Mouse (Mus musculus): ENCODE measurements around the gene Tubb1. TPM values are rescaled to one million over a fixed set of nuclear protein-coding genes. Genes with fewer than 3 reads are reported as not detected.

Gene Tubb1
- total RNA-seq, 2 experiments from 2014 or later, result 1.5 TPM; not detected in 1

DNA sequence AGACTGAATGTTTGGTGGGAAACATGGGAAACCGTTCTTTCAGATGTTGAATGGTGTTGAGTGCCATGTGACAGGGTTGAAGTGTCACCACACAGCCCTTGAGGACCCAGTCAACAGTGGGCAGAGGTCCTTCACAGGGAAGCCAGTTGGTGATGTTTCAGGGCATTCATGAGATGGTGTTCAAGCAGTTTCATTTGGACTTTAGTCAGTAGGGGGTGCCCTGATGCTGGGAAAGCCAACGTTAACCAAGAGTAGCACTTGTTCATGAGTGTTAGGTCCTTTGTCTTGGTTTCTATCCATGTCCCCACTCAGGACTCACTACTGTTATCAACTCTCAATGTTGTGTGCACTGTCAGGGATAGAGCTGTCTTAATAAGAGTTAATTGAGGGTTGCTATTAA lies 42.4 kb downstream of the Tubb1 start:
- ATAC-seq (replicated peaks; ENCODE audit: low FRiP score, low TSS enrichment, poor library complexity, severe bottlenecking), result peak; percentile 86

DNA sequence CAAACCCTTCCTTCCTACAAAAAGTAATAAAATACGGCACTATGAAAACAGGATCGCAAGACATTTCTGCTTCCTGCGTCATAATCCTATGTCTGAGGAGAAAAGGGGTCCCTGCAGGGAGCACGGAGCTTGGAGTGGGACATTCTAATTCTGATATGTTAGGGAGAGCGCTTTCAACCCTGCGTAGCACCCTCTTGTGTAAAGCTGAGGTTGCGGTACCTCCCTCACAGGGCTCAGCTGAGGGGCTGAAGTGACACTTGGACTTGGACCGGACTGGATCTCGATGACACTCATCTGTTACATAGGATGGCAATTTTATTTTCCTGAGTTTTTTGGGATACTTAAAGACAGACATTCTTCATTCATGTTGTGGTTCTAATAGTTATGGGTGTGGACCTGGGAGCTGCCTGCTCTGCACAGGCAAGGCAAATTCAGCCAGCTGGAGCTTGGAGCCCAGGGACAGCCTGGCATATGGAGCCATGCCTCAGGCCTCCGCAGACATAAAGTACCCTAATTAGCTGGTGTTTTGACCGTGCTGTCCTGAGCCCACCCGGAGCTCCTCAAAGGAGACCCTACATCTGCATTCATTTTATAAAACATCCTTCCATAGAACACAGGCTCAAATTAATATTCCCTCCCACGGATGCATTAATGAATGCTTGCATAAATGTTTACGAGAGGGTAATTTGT lies 50.5 kb downstream of the Tubb1 start:
- no peak for ATAC-seq (replicated peaks; ENCODE audit: low FRiP score, low TSS enrichment, poor library complexity, severe bottlenecking)

DNA sequence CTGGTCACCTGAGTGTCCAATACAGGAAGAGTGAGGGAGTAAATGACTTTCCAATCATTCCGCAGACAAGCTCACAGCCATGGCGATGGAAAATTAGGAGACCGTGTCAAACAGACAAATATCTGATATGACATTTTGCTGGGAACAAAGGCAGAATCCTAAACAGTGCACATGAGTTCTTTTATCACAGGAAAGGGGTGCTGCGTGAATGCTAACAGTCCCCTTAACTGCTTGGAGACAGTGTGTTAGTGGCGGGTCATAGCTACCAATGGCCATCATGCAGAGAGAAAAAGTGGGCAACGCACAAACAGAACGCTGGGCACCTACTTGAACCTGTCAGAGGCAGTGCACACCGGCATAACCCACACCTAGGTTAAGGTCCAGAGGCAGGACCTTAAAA lies 51.0 kb downstream of the Tubb1 start:
- no peak for ATAC-seq (replicated peaks; ENCODE audit: low FRiP score, low TSS enrichment, poor library complexity, severe bottlenecking)

DNA sequence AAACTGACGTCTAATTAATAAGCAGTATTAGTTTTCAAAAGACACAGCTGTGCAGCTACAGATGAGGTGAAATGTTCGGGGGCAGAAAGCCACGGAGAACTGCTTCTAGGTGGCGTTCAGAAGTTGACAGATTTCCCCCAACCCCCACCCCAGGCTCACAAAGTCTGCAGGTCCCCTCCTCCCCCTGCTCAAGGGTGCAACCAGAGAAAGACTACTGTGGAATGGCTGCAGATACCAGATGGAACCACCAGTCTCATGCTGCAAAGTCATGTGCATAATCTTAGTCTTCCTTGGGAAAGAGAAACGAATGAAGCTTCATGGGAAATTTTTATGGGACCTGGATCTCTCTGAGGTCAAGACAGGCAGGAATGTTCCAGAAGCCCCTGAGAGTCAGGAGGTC lies 51.8 kb downstream of the Tubb1 start:
- no peak for ATAC-seq (replicated peaks; ENCODE audit: low FRiP score, low TSS enrichment, poor library complexity, severe bottlenecking)

DNA sequence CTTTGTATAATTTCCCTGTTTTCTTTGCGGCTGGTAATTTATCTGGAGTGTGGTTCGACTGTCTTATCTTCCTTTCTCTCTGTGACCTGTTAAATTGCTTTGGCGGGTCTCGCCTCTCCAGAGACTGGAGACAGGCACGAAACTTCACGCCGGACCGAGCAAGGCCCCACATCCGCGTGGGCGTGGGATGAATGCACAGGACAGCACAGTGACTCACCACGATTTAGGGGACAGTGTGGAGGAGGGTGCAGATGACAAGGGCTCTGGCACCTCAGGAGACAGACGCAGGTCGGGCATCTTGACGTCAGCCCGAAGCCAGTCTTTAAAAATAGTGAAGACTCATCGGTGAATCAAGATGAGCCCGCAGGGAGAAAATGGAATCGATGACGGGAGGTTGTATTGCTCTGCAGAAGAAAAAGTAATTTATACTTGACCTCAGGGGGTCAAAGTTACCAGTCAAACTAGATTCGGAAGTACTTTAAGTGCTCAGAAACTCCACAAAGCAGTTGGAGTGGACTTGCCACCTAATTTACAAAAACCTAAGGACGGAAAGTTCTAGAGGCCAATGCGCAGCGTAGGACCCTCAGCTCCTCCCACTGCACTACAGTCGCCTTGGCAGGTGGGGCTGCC lies 52.5 kb downstream of the Tubb1 start:
- no peak for ATAC-seq (replicated peaks; ENCODE audit: low FRiP score, low TSS enrichment, poor library complexity, severe bottlenecking)

Other genes with a start within 250 kb of the Tubb1 start
- 439 and 465 TPM in 2 replicates for gene Gnas, start 166.4 kb upstream of the Tubb1 start, total RNA-seq (2014; fragmentation: Nextera tagmentation)
- 227 and 273 TPM in 2 replicates for gene Gnas, start 166.4 kb upstream of the Tubb1 start, total RNA-seq (2017)
- gene Gm20721, start 104.0 kb upstream of the Tubb1 start, total RNA-seq (2014; fragmentation: Nextera tagmentation), result 0.13 TPM in 1 of 2 replicates, not detected in the other
- gene Gm20721, start 104.0 kb upstream of the Tubb1 start, total RNA-seq (2017), result 2.7 and 5.7 TPM in 2 replicates
- 73.4 and 90.4 TPM in 2 replicates for gene Nelfcd, start 34.9 kb upstream of the Tubb1 start, total RNA-seq (2014; fragmentation: Nextera tagmentation)
- 49.0 and 50.4 TPM in 2 replicates for gene Nelfcd, start 34.9 kb upstream of the Tubb1 start, total RNA-seq (2017)
- gene Ctsz, start 11.7 kb upstream of the Tubb1 start, total RNA-seq (2014; fragmentation: Nextera tagmentation), result 44.2 and 46.0 TPM in 2 replicates
- 67.3 and 69.2 TPM in 2 replicates for gene Ctsz, start 11.7 kb upstream of the Tubb1 start, total RNA-seq (2017)
- gene Atp5e, start 13.4 kb downstream of the Tubb1 start, total RNA-seq (2014; fragmentation: Nextera tagmentation), result 794 and 967 TPM in 2 replicates
- 188 and 249 TPM in 2 replicates for gene Atp5e, start 13.4 kb downstream of the Tubb1 start, total RNA-seq (2017)
- 75.0 and 119 TPM in 2 replicates for gene Prelid3b, start 22.4 kb downstream of the Tubb1 start, total RNA-seq (2014; fragmentation: Nextera tagmentation)
- 168 and 233 TPM in 2 replicates for gene Prelid3b, start 22.4 kb downstream of the Tubb1 start, total RNA-seq (2017)
- gene Zfp831, start 192.8 kb downstream of the Tubb1 start, total RNA-seq (2014; fragmentation: Nextera tagmentation), result 8.0 and 9.4 TPM in 2 replicates
- 4.0 and 4.7 TPM in 2 replicates for gene Zfp831, start 192.8 kb downstream of the Tubb1 start, total RNA-seq (2017)